Mouse (Mus musculus): ENCODE results near the gene Rbm38. TPM values are rescaled to one million over a fixed set of nuclear protein-coding genes. Genes with fewer than 3 reads are reported as not detected.

Gene Rbm38
- polyA plus RNA-seq, 1 experiment from 2014 or later, result 126 TPM

- TF ChIP-seq EP300 (IDR thresholded peaks at IDR 0.05; ENCODE audit: low read depth), result no peak
- no peak for TF ChIP-seq CTCF (IDR thresholded peaks at IDR 0.05; ENCODE audit: low read depth)
- ATAC-seq, result no peak
- H3K9ac ChIP-seq (replicated peaks), result peak overlapping the region; percentile 86
- peaks cover 83% of the 10 kb centered on the region for H3K4me1 ChIP-seq (ENCODE audit: insufficient read depth)
- H3K36me3 ChIP-seq (replicated peaks; ENCODE audit: insufficient read depth, low read length), result peaks cover 65% of the 10 kb centered on the region
- DNase-seq, result peak; percentile 21
- peak overlapping the region; percentile 85 for H3K4me2 ChIP-seq (ENCODE audit: low read depth, low read length)
- H3K27me3 ChIP-seq (ENCODE audit: insufficient read depth, low read length), result no peaks in the 10 kb centered on the region
- peak overlapping the region; percentile 93 for H3K4me3 ChIP-seq (ENCODE audit: low read depth, low read length)
- H3K9me3 ChIP-seq (ENCODE audit: low read length), result no peaks in the 10 kb centered on the region
- 33% methylated on average over 4 of the region's 4 CpGs for WGBS (ENCODE audit: insufficient replicate concordance)
- H3K27ac ChIP-seq (ENCODE audit: low read depth), result peak overlapping the region; percentile 77
Measured at GRCm38 (mm10) chr2:173023966-173024365, 3.7 kb downstream of the Rbm38 start.

GRCm38 (mm10) chr2:173024392-173024791 is 4.1 kb downstream of the Rbm38 start:
- H3K27me3 ChIP-seq (ENCODE audit: insufficient read depth, low read length), result no peaks in the 10 kb centered on the region
- ATAC-seq (no peak), DNase-seq (peak; percentile 18)
- H3K4me1 ChIP-seq (ENCODE audit: insufficient read depth), result peaks cover 81% of the 10 kb centered on the region
- peaks cover 69% of the 10 kb centered on the region for H3K36me3 ChIP-seq (replicated peaks; ENCODE audit: insufficient read depth, low read length)
- peak overlapping the region; percentile 85 for H3K4me2 ChIP-seq (ENCODE audit: low read depth, low read length)
- no peaks in the 10 kb centered on the region for H3K9me3 ChIP-seq (ENCODE audit: low read length)
- peak overlapping the region; percentile 77 for H3K27ac ChIP-seq (ENCODE audit: low read depth)
- WGBS (ENCODE audit: insufficient replicate concordance), result 65% methylated on average over 8 of the region's 8 CpGs
- peak overlapping the region; percentile 93 for H3K4me3 ChIP-seq (ENCODE audit: low read depth, low read length)
- TF ChIP-seq CTCF (IDR thresholded peaks at IDR 0.05; ENCODE audit: low read depth), result no peak
- TF ChIP-seq EP300 (IDR thresholded peaks at IDR 0.05; ENCODE audit: low read depth), result no peak
- peak overlapping the region; percentile 86 for H3K9ac ChIP-seq (replicated peaks)

GRCm38 (mm10) chr2:173024938-173025337 is 4.6 kb downstream of the Rbm38 start:
- WGBS (ENCODE audit: insufficient replicate concordance), result 39% methylated on average over 4 of the region's 4 CpGs
- Histone ChIP-seq H3K4me2 (ENCODE audit: low read depth, low read length) (peak overlapping the region; percentile 85), H3K4me3 (ENCODE audit: low read depth, low read length) (peak overlapping the region; percentile 93), H3K9ac (replicated peaks) (peak overlapping the region; percentile 86), H3K9me3 (ENCODE audit: low read length) (no peaks in the 10 kb centered on the region), H3K27ac (ENCODE audit: low read depth) (peak overlapping the region; percentile 77), H3K27me3 (ENCODE audit: insufficient read depth, low read length) (no peaks in the 10 kb centered on the region), H3K4me1 (ENCODE audit: insufficient read depth) (peaks cover 76% of the 10 kb centered on the region), H3K36me3 (replicated peaks; ENCODE audit: insufficient read depth, low read length) (peaks cover 75% of the 10 kb centered on the region)
- DNase-seq (peak; percentile 17), ATAC-seq (no peak)
- no peak for TF ChIP-seq CTCF (IDR thresholded peaks at IDR 0.05; ENCODE audit: low read depth)
- TF ChIP-seq EP300 (IDR thresholded peaks at IDR 0.05; ENCODE audit: low read depth), result no peak

- 57% methylated on average over 5 of the region's 5 CpGs for WGBS (ENCODE audit: insufficient replicate concordance)
- Histone ChIP-seq H3K9ac (replicated peaks) (peak overlapping the region; percentile 86), H3K27me3 (ENCODE audit: insufficient read depth, low read length) (no peaks in the 10 kb centered on the region), H3K4me3 (ENCODE audit: low read depth, low read length) (peak overlapping the region; percentile 93), H3K4me2 (ENCODE audit: low read depth, low read length) (peak overlapping the region; percentile 85), H3K27ac (ENCODE audit: low read depth) (peak overlapping the region; percentile 77), H3K4me1 (ENCODE audit: insufficient read depth) (peaks cover 70% of the 10 kb centered on the region), H3K9me3 (ENCODE audit: low read length) (no peaks in the 10 kb centered on the region), H3K36me3 (replicated peaks; ENCODE audit: insufficient read depth, low read length) (peaks cover 88% of the 10 kb centered on the region)
- no peak for TF ChIP-seq EP300 (IDR thresholded peaks at IDR 0.05; ENCODE audit: low read depth)
- TF ChIP-seq CTCF (IDR thresholded peaks at IDR 0.05; ENCODE audit: low read depth), result no peak
- ATAC-seq (no peak), DNase-seq (peak; percentile 30)
Measured at GRCm38 (mm10) chr2:173026286-173026685, 6.0 kb downstream of the Rbm38 start.

- Histone ChIP-seq H3K4me2 (ENCODE audit: low read depth, low read length) (peak overlapping the region; percentile 85), H3K4me1 (ENCODE audit: insufficient read depth) (peaks cover 70% of the 10 kb centered on the region), H3K36me3 (replicated peaks; ENCODE audit: insufficient read depth, low read length) (peaks cover 93% of the 10 kb centered on the region), H3K27me3 (ENCODE audit: insufficient read depth, low read length) (no peaks in the 10 kb centered on the region), H3K4me3 (ENCODE audit: low read depth, low read length) (peak overlapping the region; percentile 93), H3K9ac (replicated peaks) (peak overlapping the region; percentile 86), H3K9me3 (ENCODE audit: low read length) (no peaks in the 10 kb centered on the region), H3K27ac (ENCODE audit: low read depth) (peak overlapping the region; percentile 77)
- WGBS (ENCODE audit: insufficient replicate concordance), result 47% methylated on average over 3 of the region's 3 CpGs
- TF ChIP-seq CTCF (IDR thresholded peaks at IDR 0.05; ENCODE audit: low read depth) (no peak), EP300 (IDR thresholded peaks at IDR 0.05; ENCODE audit: low read depth) (0 out of 2 replicates have a peak, but pooled peaks have one; percentile 18)
- ATAC-seq, result peak; percentile 13
- DNase-seq, result peak; percentile 59
Measured at GRCm38 (mm10) chr2:173026688-173027131, 6.4 kb downstream of the Rbm38 start.

GRCm38 (mm10) chr2:173027169-173027823 is 7.0 kb downstream of the Rbm38 start:
- Histone ChIP-seq H3K27me3 (ENCODE audit: insufficient read depth, low read length) (no peaks in the 10 kb centered on the region), H3K4me1 (ENCODE audit: insufficient read depth) (peaks cover 70% of the 10 kb centered on the region), H3K36me3 (replicated peaks; ENCODE audit: insufficient read depth, low read length) (peaks cover 98% of the 10 kb centered on the region), H3K4me2 (ENCODE audit: low read depth, low read length) (peak overlapping the region; percentile 85), H3K9me3 (ENCODE audit: low read length) (no peaks in the 10 kb centered on the region), H3K27ac (ENCODE audit: low read depth) (peak overlapping the region; percentile 77), H3K9ac (replicated peaks) (peak overlapping the region; percentile 86), H3K4me3 (ENCODE audit: low read depth, low read length) (peak overlapping the region; percentile 93)
- ATAC-seq, result no peak
- TF ChIP-seq EP300 (IDR thresholded peaks at IDR 0.05; ENCODE audit: low read depth) (no peak), CTCF (IDR thresholded peaks at IDR 0.05; ENCODE audit: low read depth) (no peak)
- WGBS (ENCODE audit: insufficient replicate concordance), result 86% methylated on average over 6 of the region's 6 CpGs
- DNase-seq, result peak; percentile 21

Measured in liver, postnatal 0 days (tissue).